ENCODE assay signal across 8 mouse cellular contexts in genomic region chr19:11819800-11820199, GRCm38 (mm10). TPM values are rescaled to one million over a fixed set of nuclear protein-coding genes. Genes with fewer than 3 reads are reported as not detected.
DNase-seq lines count a peak whose midpoint lies in the region; ATAC-seq and TF ChIP-seq lines count a peak whose summit lies in the region.

No protein-coding gene starts in this region.

- no peak overlapping the region for H3K4me3 ChIP-seq in MEL (ENCODE audit: control insufficient read depth in 1 of 2, insufficient read depth in 1 of 2, low read depth in 2 of 2, low read length in 2 of 2)
- H3K4me3 ChIP-seq in hindbrain, embryonic 15.5 days: peak overlapping the region; percentile 85
- H3K4me3 ChIP-seq in megakaryocyte, embryonic 14.5 days (replicated peaks): peak overlapping the region; percentile 73

- no peak overlapping the region for H3K9ac ChIP-seq in MEL (ENCODE audit: control insufficient read depth, low read depth, low read length, poor library complexity, severe bottlenecking)
- 0 out of 2 replicates have a peak overlapping the region, but pooled peaks have one; percentile 85 for H3K9ac ChIP-seq in hindbrain, embryonic 15.5 days

- TF ChIP-seq EP300 in MEL (IDR thresholded peaks at IDR 0.05; ENCODE audit: low read depth in 1 of 2, low read length in 2 of 2): no peak

- H3K9me3 ChIP-seq in MEL (replicated peaks; ENCODE audit: insufficient read depth, low read length): no peaks in the 10 kb centered on the region
- H3K9me3 ChIP-seq in hindbrain, embryonic 15.5 days: no peaks in the 10 kb centered on the region
- peaks cover 4% of the 10 kb centered on the region; the same call in 1 of the 2 replicates for H3K9me3 ChIP-seq in megakaryocyte, embryonic 14.5 days

- H3K4me1 ChIP-seq in MEL (ENCODE audit: control insufficient read depth in 1 of 2, insufficient read depth in 2 of 2, low read length in 2 of 2): peaks cover 0 to 2% of the 10 kb centered on the region in 2 experiments; a peak in 1 of 4 replicates
- peaks cover 19% of the 10 kb centered on the region for H3K4me1 ChIP-seq in hindbrain, embryonic 15.5 days (replicated peaks)
- peaks cover 34% of the 10 kb centered on the region for H3K4me1 ChIP-seq in megakaryocyte, embryonic 14.5 days

- no peak overlapping the region for H3K27ac ChIP-seq in MEL (ENCODE audit: control insufficient read depth, low read depth, low read length)
- no peak overlapping the region for H3K27ac ChIP-seq in hindbrain, embryonic 15.5 days (replicated peaks)

- no peak for TF ChIP-seq POLR2A in MEL (IDR thresholded peaks at IDR 0.05; ENCODE audit: control insufficient read depth in 1 of 2, insufficient read depth in 1 of 2, low read depth in 1 of 2, low read length in 2 of 2, poor library complexity in 1 of 2)

- no peaks in the 10 kb centered on the region for H3K36me3 ChIP-seq in MEL (ENCODE audit: control insufficient read depth in 1 of 2, insufficient read depth in 2 of 2, low read length in 2 of 2)
- H3K36me3 ChIP-seq in hindbrain, embryonic 15.5 days: no peaks in the 10 kb centered on the region
- no peaks in the 10 kb centered on the region for H3K36me3 ChIP-seq in megakaryocyte, embryonic 14.5 days (replicated peaks; ENCODE audit: low read length)

- no peaks in the 10 kb centered on the region for H3K79me2 ChIP-seq in MEL (ENCODE audit: control insufficient read depth, insufficient read depth, low read length, poor library complexity)

- peak; percentile 2; the same call in 1 of the 2 replicates for TF ChIP-seq RAD21 in MEL (IDR thresholded peaks at IDR 0.05; ENCODE audit: low read depth, low read length)

- TF ChIP-seq CTCF in MEL (IDR thresholded peaks at IDR 0.05 in 2 of 3, conservative IDR thresholded peaks at IDR 0.05 in 1 of 3; ENCODE audit: control insufficient read depth in 1 of 3, insufficient read depth in 1 of 3, low read depth in 2 of 3, low read length in 3 of 3, poor library complexity in 1 of 3, severe bottlenecking in 1 of 3): peak in 2 of 3 experiments; percentile 35 to 46; a peak in 5 of 6 replicates

- H3K27me3 ChIP-seq in MEL (ENCODE audit: control insufficient read depth in 1 of 2, insufficient read depth in 2 of 2, low read length in 2 of 2): no peaks in the 10 kb centered on the region; a peak in 1 of 4 replicates
- peaks cover 14% of the 10 kb centered on the region for H3K27me3 ChIP-seq in hindbrain, embryonic 15.5 days
- peaks cover 57% of the 10 kb centered on the region for H3K27me3 ChIP-seq in megakaryocyte, embryonic 14.5 days (replicated peaks)

- ATAC-seq in hindbrain, embryonic 15.5 days (ENCODE audit: low FRiP score, low read depth): peak; percentile 61; the same call in 1 of the 2 replicates

- H3K4me2 ChIP-seq in hindbrain, embryonic 15.5 days: peak overlapping the region; percentile 95

- WGBS in hindbrain, embryonic 15.5 days: under 1% methylated on average over 15 of the region's 15 CpGs

- peak; percentile 22 for DNase-seq in MEL (ENCODE audit: low read depth, low spot score)
- DNase-seq in cerebellum, adult 8-10 months: peak; percentile 70
- peak; percentile 77 for DNase-seq in gastrocnemius, adult 18-20 months (ENCODE audit: low spot score)
- DNase-seq in left cerebral cortex, postnatal 10 days (ENCODE audit: extremely low spot score in 1 of 2, low spot score in 2 of 2): peak; percentile 37 to 87
- peak; percentile 49 for DNase-seq in right cerebral cortex, adult 18-20 months
- DNase-seq in urinary bladder, postnatal 10 days (ENCODE audit: low spot score): peak; percentile 45

- intact Hi-C loops in left cerebral cortex, postnatal 10 days (cut with DNase I): loop anchor here (5.0 kb wide), 1 partner anchor 93 kb away; the partner anchor contains the start of gene Patl1

TF ChIP-seq in MEL, 35 proteins besides CTCF, POLR2A, EP300 and RAD21:
- no peak for TF ChIP-seq BHLHE40 (IDR thresholded peaks at IDR 0.05; ENCODE audit: borderline replicate concordance, low read depth, low read length)
- TF ChIP-seq SMC3 (IDR thresholded peaks at IDR 0.05; ENCODE audit: low read depth, low read length): peak; percentile 48

RNA-seq across cellular contexts. Expression of gene Stx3, which starts 0.6 kb away (rescaled TPM):
- total RNA-seq in MEL (2012; rRNA removed): 0.33 and 0.73 TPM in 2 replicates
- polyA plus RNA-seq in MEL (2012; ENCODE audit: insufficient read depth in 1 of 2, insufficient read length in 2 of 2, low read depth in 1 of 2, low replicate concordance in 2 of 2, missing spikeins in 1 of 2): 1 to 10 TPM in 1 of 2 experiments, not detected in 1; 3.0 TPM
- total RNA-seq in gastrocnemius, adult 18-20 months (2021): 1 to 10 TPM; 1.7 to 1.8 TPM
- polyA plus RNA-seq in hindbrain, embryonic 15.5 days (2015; fragmentation: Nextera tagmentation; extraction: Ambion mirVana): 17.6 and 20.6 TPM in 2 replicates
- 10 to 100 TPM; 17.7 to 17.8 TPM for total RNA-seq in left cerebral cortex, postnatal 10 days (2021)
- polyA plus RNA-seq in megakaryocyte, embryonic 14.5 days (2012; ENCODE audit: insufficient read depth, low replicate concordance): 2.6 TPM in 1 of 2 replicates, not detected in the other

RNA-seq across cellular contexts. Expression of gene Olfr1417, which starts 19.2 kb away (rescaled TPM):
- total RNA-seq in MEL (2012; rRNA removed): not detected in 2 replicates
- not detected for polyA plus RNA-seq in MEL (2012; ENCODE audit: insufficient read depth in 1 of 2, insufficient read length in 2 of 2, low read depth in 1 of 2, low replicate concordance in 2 of 2, missing spikeins in 1 of 2)
- not detected for total RNA-seq in gastrocnemius, adult 18-20 months (2021)
- 0.09 and 0.12 TPM in 2 replicates for polyA plus RNA-seq in hindbrain, embryonic 15.5 days (2015; fragmentation: Nextera tagmentation; extraction: Ambion mirVana)
- not detected for total RNA-seq in left cerebral cortex, postnatal 10 days (2021)
- not detected in 2 replicates for polyA plus RNA-seq in megakaryocyte, embryonic 14.5 days (2012; ENCODE audit: insufficient read depth, low replicate concordance)

RNA-seq across cellular contexts. Expression of gene Olfr1418, which starts 41.1 kb away (rescaled TPM):
- 0.03 TPM in 1 of 2 replicates, not detected in the other for total RNA-seq in MEL (2012; rRNA removed)
- polyA plus RNA-seq in MEL (2012; ENCODE audit: insufficient read depth in 1 of 2, insufficient read length in 2 of 2, low read depth in 1 of 2, low replicate concordance in 2 of 2, missing spikeins in 1 of 2): not detected
- total RNA-seq in gastrocnemius, adult 18-20 months (2021): not detected
- not detected in 2 replicates for polyA plus RNA-seq in hindbrain, embryonic 15.5 days (2015; fragmentation: Nextera tagmentation; extraction: Ambion mirVana)
- not detected for total RNA-seq in left cerebral cortex, postnatal 10 days (2021)
- not detected in 2 replicates for polyA plus RNA-seq in megakaryocyte, embryonic 14.5 days (2012; ENCODE audit: insufficient read depth, low replicate concordance)

RNA-seq across cellular contexts. Expression of gene Mrpl16, which starts 49.6 kb away (rescaled TPM):
- total RNA-seq in MEL (2012; rRNA removed): 58.3 and 59.6 TPM in 2 replicates
- 10 to 100 TPM in 1 of 2 experiments, not detected in 1; 46.8 TPM for polyA plus RNA-seq in MEL (2012; ENCODE audit: insufficient read depth in 1 of 2, insufficient read length in 2 of 2, low read depth in 1 of 2, low replicate concordance in 2 of 2, missing spikeins in 1 of 2)
- 10 to 100 TPM; 60.5 to 63.2 TPM for total RNA-seq in gastrocnemius, adult 18-20 months (2021)
- 44.6 and 45.2 TPM in 2 replicates for polyA plus RNA-seq in hindbrain, embryonic 15.5 days (2015; fragmentation: Nextera tagmentation; extraction: Ambion mirVana)
- total RNA-seq in left cerebral cortex, postnatal 10 days (2021): 10 to 100 TPM; 48.3 to 50.1 TPM
- polyA plus RNA-seq in megakaryocyte, embryonic 14.5 days (2012; ENCODE audit: insufficient read depth, low replicate concordance): 10.5 TPM in 1 of 2 replicates, not detected in the other

RNA-seq across cellular contexts. Expression of gene Olfr1419, which starts 55.1 kb away (rescaled TPM):
- not detected in 2 replicates for total RNA-seq in MEL (2012; rRNA removed)
- not detected for polyA plus RNA-seq in MEL (2012; ENCODE audit: insufficient read depth in 1 of 2, insufficient read length in 2 of 2, low read depth in 1 of 2, low replicate concordance in 2 of 2, missing spikeins in 1 of 2)
- not detected for total RNA-seq in gastrocnemius, adult 18-20 months (2021)
- not detected in 2 replicates for polyA plus RNA-seq in hindbrain, embryonic 15.5 days (2015; fragmentation: Nextera tagmentation; extraction: Ambion mirVana)
- total RNA-seq in left cerebral cortex, postnatal 10 days (2021): not detected
- polyA plus RNA-seq in megakaryocyte, embryonic 14.5 days (2012; ENCODE audit: insufficient read depth, low replicate concordance): not detected in 2 replicates

Comparison
In these comparisons a context has a peak if more than half of its experiments do, and no peak if none do; other contexts are left out.
1. DNase-seq: peak in every context shown above with its lines; median percentile 77 in gastrocnemius, adult 18-20 months; 70 in cerebellum, adult 8-10 months; 62 in left cerebral cortex, postnatal 10 days; 49 in right cerebral cortex, adult 18-20 months; 45 in urinary bladder, postnatal 10 days; 22 in MEL.
2. H3K4me3 ChIP-seq: peak in hindbrain, embryonic 15.5 days (single experiment) and megakaryocyte, embryonic 14.5 days (single experiment); none in MEL (0 of 2).
3. RNA of gene Stx3, which starts 0.6 kb away (total RNA-seq): 17.7 to 17.8 TPM in left cerebral cortex, postnatal 10 days; 1.7 to 1.8 TPM in gastrocnemius, adult 18-20 months and 0.33 to 0.73 TPM in MEL; every median in the first group is over 4 times any median in the second.